In the genomic region with DNA sequence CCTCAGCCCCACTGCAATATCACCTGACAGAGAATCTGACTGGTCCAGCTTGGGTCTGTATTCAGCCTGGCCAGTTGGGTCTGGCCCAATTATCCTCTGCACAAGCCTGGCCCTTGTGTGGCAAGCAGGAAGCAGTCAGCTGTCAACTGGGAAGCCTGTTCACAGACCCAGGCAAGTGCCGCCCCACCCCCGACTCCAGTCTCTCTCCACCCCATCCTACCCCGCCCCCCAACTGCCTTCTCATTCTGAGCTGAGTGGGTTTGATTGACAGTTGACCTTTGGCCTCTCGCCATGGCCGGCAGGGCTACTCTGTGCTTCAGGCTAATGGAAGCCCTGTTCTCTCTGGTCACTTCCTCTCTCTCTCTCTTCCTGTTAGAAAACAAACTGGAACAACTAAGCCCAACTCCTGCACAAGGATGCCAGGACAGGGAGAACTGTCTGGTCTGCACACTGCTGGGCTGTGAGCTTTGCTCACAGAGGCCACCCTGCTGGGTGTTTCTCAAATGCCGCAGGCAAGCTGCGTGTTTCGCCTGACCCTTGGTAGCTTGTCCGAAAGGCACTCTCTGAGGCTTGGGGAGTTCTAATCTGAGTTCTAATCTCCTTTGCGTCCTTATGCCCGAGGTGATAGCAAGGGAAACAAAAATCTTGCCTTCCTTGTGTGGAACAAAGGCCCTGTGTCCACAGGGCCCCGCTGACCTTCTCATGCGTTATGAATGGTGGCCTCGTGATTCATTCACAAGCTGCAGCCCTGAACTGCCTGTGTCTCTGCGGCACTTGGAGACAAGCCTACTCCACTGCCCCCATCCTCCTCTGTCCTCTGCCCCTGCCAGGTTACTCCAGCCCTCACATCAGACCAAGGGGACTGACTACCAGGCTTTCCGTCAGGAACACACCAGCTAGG, we compare ENCODE assay signal across 7 mouse cellular contexts. TPM values are rescaled to one million over a fixed set of nuclear protein-coding genes. Genes with fewer than 3 reads are reported as not detected.
DNase-seq lines count a peak whose midpoint lies in the region; ATAC-seq and TF ChIP-seq lines count a peak whose summit lies in the region.

No protein-coding gene starts in this region.

- peak; percentile 72 for ATAC-seq in forebrain, postnatal 0 days
- ATAC-seq in kidney, embryonic 14.5 days (ENCODE audit: low FRiP score, low TSS enrichment) = peak; percentile 50
- peak; percentile 41; the same call in 1 of the 2 replicates for ATAC-seq in stomach, embryonic 15.5 days (ENCODE audit: insufficient read depth, low FRiP score, low read depth)

- no peaks in the 10 kb centered on the region for H3K9me3 ChIP-seq in ES-E14 (ENCODE audit: control insufficient read depth, insufficient read depth, low read depth, low read length)
- no peaks in the 10 kb centered on the region for H3K9me3 ChIP-seq in forebrain, postnatal 0 days (ENCODE audit: low read length)
- H3K9me3 ChIP-seq in kidney, embryonic 14.5 days (ENCODE audit: control insufficient read depth, low read length) = no peaks in the 10 kb centered on the region
- H3K9me3 ChIP-seq in stomach, embryonic 15.5 days = no peaks in the 10 kb centered on the region

- no peak overlapping the region for H3K4me2 ChIP-seq in forebrain, postnatal 0 days (ENCODE audit: low read depth)
- H3K4me2 ChIP-seq in kidney, embryonic 14.5 days (replicated peaks; ENCODE audit: low read depth, low read length) = no peak overlapping the region
- no peak overlapping the region for H3K4me2 ChIP-seq in stomach, embryonic 15.5 days

- TF ChIP-seq CTCF in forebrain, postnatal 0 days (IDR thresholded peaks at IDR 0.05; ENCODE audit: low read depth) = no peak

- no peak overlapping the region for H3K4me3 ChIP-seq in ES-E14 (ENCODE audit: insufficient read depth in 1 of 2, low read depth in 1 of 2, low read length in 2 of 2, poor library complexity in 1 of 2, severe bottlenecking in 1 of 2)
- H3K4me3 ChIP-seq in forebrain, postnatal 0 days (ENCODE audit: low read depth, low read length) = no peak overlapping the region
- H3K4me3 ChIP-seq in kidney, embryonic 14.5 days (ENCODE audit: low read length) = no peak overlapping the region
- no peak overlapping the region for H3K4me3 ChIP-seq in stomach, embryonic 15.5 days (replicated peaks)

- no peaks in the 10 kb centered on the region for H3K36me3 ChIP-seq in ES-E14 (ENCODE audit: control insufficient read depth, insufficient read depth, low read length, poor library complexity, severe bottlenecking)
- H3K36me3 ChIP-seq in forebrain, postnatal 0 days (ENCODE audit: insufficient read depth) = no peaks in the 10 kb centered on the region
- H3K36me3 ChIP-seq in kidney, embryonic 14.5 days (ENCODE audit: control insufficient read depth, insufficient read depth, low read length) = no peaks in the 10 kb centered on the region
- H3K36me3 ChIP-seq in stomach, embryonic 15.5 days = no peaks in the 10 kb centered on the region

- DNase-seq in ES-E14 (ENCODE audit: low read depth, low spot score) (no peak), ZHBTc4 (ENCODE audit: low read depth, low spot score) (peak; percentile 64)
- no peak for DNase-seq in forebrain, postnatal 0 days
- peak; percentile 76 for DNase-seq in lung, postnatal 36 days
- no peak for DNase-seq in frontal cortex, postnatal 25 days (ENCODE audit: low spot score in 2 of 2)

- 15% methylated on average over 16 of the region's 16 CpGs for WGBS in forebrain, postnatal 0 days
- WGBS in kidney, embryonic 14.5 days = 27% methylated on average over 16 of the region's 16 CpGs
- 36% methylated on average over 16 of the region's 16 CpGs for WGBS in stomach, embryonic 15.5 days

- no peaks in the 10 kb centered on the region for H3K27me3 ChIP-seq in forebrain, postnatal 0 days (ENCODE audit: insufficient read depth, low read length)
- H3K27me3 ChIP-seq in kidney, embryonic 14.5 days (ENCODE audit: control insufficient read depth, insufficient read depth, low read length) = no peaks in the 10 kb centered on the region
- no peaks in the 10 kb centered on the region for H3K27me3 ChIP-seq in stomach, embryonic 15.5 days (replicated peaks)

- peaks cover 0 to 18% of the 10 kb centered on the region in 2 experiments; a peak in 2 of 4 replicates for H3K4me1 ChIP-seq in ES-E14 (ENCODE audit: control insufficient read depth in 2 of 2, insufficient read depth in 2 of 2, low read length in 2 of 2, poor library complexity in 1 of 2)
- no peaks in the 10 kb centered on the region for H3K4me1 ChIP-seq in forebrain, postnatal 0 days (ENCODE audit: insufficient read depth)
- peaks cover 16% of the 10 kb centered on the region for H3K4me1 ChIP-seq in kidney, embryonic 14.5 days (ENCODE audit: control insufficient read depth, insufficient read depth, low read length)
- H3K4me1 ChIP-seq in stomach, embryonic 15.5 days = peaks cover 14% of the 10 kb centered on the region; the same call in 1 of the 2 replicates

- H3K9ac ChIP-seq in ES-E14 (ENCODE audit: insufficient read depth, low read depth, low read length, poor library complexity, severe bottlenecking) = no peak overlapping the region
- H3K9ac ChIP-seq in forebrain, postnatal 0 days = no peak overlapping the region
- no peak overlapping the region for H3K9ac ChIP-seq in kidney, embryonic 14.5 days (ENCODE audit: low read depth, low read length)
- no peak overlapping the region for H3K9ac ChIP-seq in stomach, embryonic 15.5 days

- in situ Hi-C loops in ES-E14 (cut with MboI; ENCODE audit: low sequenced_read_pairs in 2 of 2, unreplicated experiment in 2 of 2) = no loop called here

- peak overlapping the region; percentile 8; the same call in 1 of the 2 replicates for H3K27ac ChIP-seq in ES-E14 (ENCODE audit: insufficient read depth, low read depth, low read length, poor library complexity, severe bottlenecking)
- H3K27ac ChIP-seq in forebrain, postnatal 0 days (ENCODE audit: low read depth, low read length) = peak overlapping the region; percentile 69; the same call in 1 of the 2 replicates
- H3K27ac ChIP-seq in kidney, embryonic 14.5 days (ENCODE audit: low read depth, low read length) = peak overlapping the region; percentile 70
- H3K27ac ChIP-seq in stomach, embryonic 15.5 days = peak overlapping the region; percentile 76

TF ChIP-seq in ES-E14, 5 proteins besides CTCF, POLR2A, EP300 and RAD21:
- TF ChIP-seq ZC3H11A (IDR thresholded peaks at IDR 0.05; ENCODE audit: borderline replicate concordance, low read depth, low read length) (no peak), CHD2 (IDR thresholded peaks at IDR 0.05; ENCODE audit: low read depth, low read length) (no peak), MAFK (IDR thresholded peaks at IDR 0.05; ENCODE audit: insufficient read depth, low read depth, low read length) (no peak), ZNF384 (IDR thresholded peaks at IDR 0.05; ENCODE audit: low read depth, low read length) (no peak), HCFC1 (IDR thresholded peaks at IDR 0.05; ENCODE audit: borderline replicate concordance, insufficient read depth, low read length) (no peak)

RNA-seq across cellular contexts. Expression of a gene that starts 13.8 kb away (rescaled TPM):
- total RNA-seq in ES-E14 (2012; rRNA removed) = 7.0 and 9.2 TPM in 2 replicates
- total RNA-seq in forebrain, postnatal 0 days (2014; rRNA removed) = 21.0 and 21.1 TPM in 2 replicates
- 6.8 and 9.4 TPM in 2 replicates for polyA plus RNA-seq in forebrain, postnatal 0 days (2015; fragmentation: Nextera tagmentation; extraction: Ambion mirVana)
- 6.4 and 13.0 TPM in 2 replicates for polyA plus RNA-seq in kidney, embryonic 14.5 days (2014; fragmentation: Nextera tagmentation; extraction: Ambion mirVana)
- polyA plus RNA-seq in stomach, embryonic 15.5 days (2015; fragmentation: Nextera tagmentation; extraction: Ambion mirVana) = 12.9 and 13.8 TPM in 2 replicates

RNA-seq across cellular contexts. Expression of a gene that starts 48.3 kb away (rescaled TPM):
- 40.5 and 73.3 TPM in 2 replicates for total RNA-seq in ES-E14 (2012; rRNA removed)
- 177 and 224 TPM in 2 replicates for total RNA-seq in forebrain, postnatal 0 days (2014; rRNA removed)
- 134 and 156 TPM in 2 replicates for polyA plus RNA-seq in forebrain, postnatal 0 days (2015; fragmentation: Nextera tagmentation; extraction: Ambion mirVana)
- polyA plus RNA-seq in kidney, embryonic 14.5 days (2014; fragmentation: Nextera tagmentation; extraction: Ambion mirVana) = 239 and 329 TPM in 2 replicates
- polyA plus RNA-seq in stomach, embryonic 15.5 days (2015; fragmentation: Nextera tagmentation; extraction: Ambion mirVana) = 119 and 135 TPM in 2 replicates

Comparison
In these comparisons a context has a peak if more than half of its experiments do, and no peak if none do; other contexts are left out.
1. DNase-seq: peak in ZHBTc4 (single experiment) and lung, postnatal 36 days (single experiment); none in ES-E14 (single experiment), forebrain, postnatal 0 days (single experiment) and frontal cortex, postnatal 25 days (0 of 2).
2. H3K27ac ChIP-seq: peak in every context shown above with its lines; median percentile 76 in stomach, embryonic 15.5 days; 70 in kidney, embryonic 14.5 days; 69 in forebrain, postnatal 0 days; 8 in ES-E14.
3. Peak in every context shown above with its lines, with median percentiles within 50 percentile points of each other: ATAC-seq.